8 mouse cellular contexts compared by ENCODE assay signal in the genomic region with DNA sequence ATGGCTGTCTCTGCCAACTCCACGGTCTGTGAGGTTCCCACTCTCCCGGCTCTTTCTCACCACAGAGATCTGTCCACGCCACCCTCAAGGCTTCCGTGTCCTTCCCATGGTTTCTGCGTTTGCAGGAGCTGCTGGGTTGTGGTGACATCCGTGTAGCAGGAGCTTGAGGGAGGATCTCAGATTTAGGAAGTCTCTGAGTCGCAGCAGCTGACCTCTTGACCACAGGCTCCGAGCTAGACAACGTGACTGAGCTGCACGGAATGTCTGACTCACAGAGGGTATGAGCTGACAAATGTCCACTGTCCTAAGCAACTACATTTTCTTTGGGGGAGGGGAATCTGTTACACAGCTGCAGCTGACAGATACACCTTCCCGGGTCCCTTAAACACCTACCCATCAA. TPM values are rescaled to one million over a fixed set of nuclear protein-coding genes. Genes with fewer than 3 reads are reported as not detected.
DNase-seq lines count a peak whose midpoint lies in the region; TF ChIP-seq lines count a peak whose summit lies in the region.

A gene (minus strand): TSS at position 236 of the 400 bp plus-strand sequence.

- H3K4me3 ChIP-seq in kidney, adult 2 months (ENCODE audit: insufficient read depth, low read depth, low read length): peak within 1 kb of the TSS; percentile 33

- no peak for TF ChIP-seq POLR2A in kidney, adult 2 months (IDR thresholded peaks at IDR 0.05; ENCODE audit: low read depth, low read length)

- no peaks in the 10 kb centered on the region for H3K36me3 ChIP-seq in kidney, adult 2 months (ENCODE audit: control insufficient read depth, insufficient read depth, low read length)

- intact Hi-C loops in left cerebral cortex, postnatal 4 days (cut with DNase I): no loop called here
- intact Hi-C loops in left cerebral cortex, postnatal 36 days (cut with DNase I): no loop called here

- WGBS in kidney, adult 2 months: 69% methylated on average over 11 of the region's 11 CpGs

- no peak for DNase-seq in left cerebral cortex, postnatal 4 days
- no peak for DNase-seq in left cerebral cortex, postnatal 36 days (ENCODE audit: low spot score in 2 of 2)
- DNase-seq in heart, adult 18-20 months: peak; percentile 46 to 81
- peak; percentile 72 for DNase-seq in kidney, adult 2 months
- DNase-seq in lung, postnatal 36 days: peak; percentile 78
- DNase-seq in right cerebral cortex, postnatal 14 days: no peak
- DNase-seq in cerebellum, postnatal 4 days (ENCODE audit: low spot score in 2 of 2): no peak
- no peak for DNase-seq in gastrocnemius, postnatal 25 days

- no peak for TF ChIP-seq CTCF in kidney, adult 2 months (conservative IDR thresholded peaks at IDR 0.05; ENCODE audit: insufficient read depth, insufficient read length, low read depth, low read length)

- peaks cover 34% of the 10 kb centered on the region for H3K4me1 ChIP-seq in kidney, adult 2 months (ENCODE audit: control insufficient read depth, insufficient read depth, low read length)

- H3K27me3 ChIP-seq in kidney, adult 2 months (replicated peaks; ENCODE audit: control insufficient read depth, insufficient read depth, low read length): no peaks in the 10 kb centered on the region

- peak within 1 kb of the TSS; percentile 72 for H3K27ac ChIP-seq in kidney, adult 2 months (ENCODE audit: insufficient read depth, low read depth, low read length)

RNA-seq across cellular contexts. Expression of the gene that starts here (rescaled TPM):
- 10 to 100 TPM; 19.8 to 23.8 TPM for total RNA-seq in left cerebral cortex, postnatal 4 days (2021)
- total RNA-seq in left cerebral cortex, postnatal 36 days (2021): 1 to 10 TPM in 1 of 2 experiments, under 1 TPM in 1; 0.68 to 1.2 TPM
- 100 to 1,000 TPM; 233 to 291 TPM for total RNA-seq in heart, adult 18-20 months (2021)
- polyA plus RNA-seq in kidney, adult 2 months (2012; rRNA removed): 10.2 and 10.5 TPM in 2 replicates
- 1 to 10 TPM; 1.5 to 4.7 TPM for total RNA-seq in gastrocnemius, postnatal 25 days (2021)

Comparison
In these comparisons a context has a peak if more than half of its experiments do, and no peak if none do; other contexts are left out.
1. RNA of the gene that starts here (total RNA-seq): 233 to 291 TPM in heart, adult 18-20 months; 19.8 to 23.8 TPM in left cerebral cortex, postnatal 4 days, 1.5 to 4.7 TPM in gastrocnemius, postnatal 25 days and 0.68 to 1.2 TPM in left cerebral cortex, postnatal 36 days; every median in the first group is over 4 times any median in the second.
2. DNase-seq: peak in heart, adult 18-20 months (2 of 2), kidney, adult 2 months (single experiment) and lung, postnatal 36 days (single experiment); none in left cerebral cortex, postnatal 4 days (single experiment), left cerebral cortex, postnatal 36 days (0 of 2), right cerebral cortex, postnatal 14 days (single experiment), cerebellum, postnatal 4 days (0 of 2) and gastrocnemius, postnatal 25 days (single experiment).